Mouse (Mus musculus): Measurements from ENCODE around the gene Pacsin2.
"Not testable (repeated sequence)": the region's sequence is repeated elsewhere in the genome, so short reads cannot be mapped to it uniquely, and the experiment has no call there.

Pacsin2 gene

GRCm38 (mm10) chr15:83464083-83464904, at the start of gene Pacsin2:
TSS of gene Pacsin2 (minus strand) at chr15:83464606.
- peak; percentile 87 for ATAC-seq (ENCODE audit: insufficient number of reproducible peaks, low FRiP score, low TSS enrichment)

- ATAC-seq (ENCODE audit: insufficient number of reproducible peaks, low FRiP score, low TSS enrichment): no peak
Measured at GRCm38 (mm10) chr15:83512489-83513281, 48.3 kb upstream of the Pacsin2 start.

- ATAC-seq (ENCODE audit: insufficient number of reproducible peaks, low FRiP score, low TSS enrichment): peak; percentile 92
Measured at GRCm38 (mm10) chr15:83510805-83511405, 46.5 kb upstream of the Pacsin2 start, which contains the start of gene Ttll1. TSS of gene Ttll1 (minus strand) at chr15:83510893.

- no peak; the same call in 1 of the 2 replicates for ATAC-seq (ENCODE audit: insufficient number of reproducible peaks, low FRiP score, low TSS enrichment)
Measured at GRCm38 (mm10) chr15:83509950-83510804, 45.8 kb upstream of the Pacsin2 start.

- ATAC-seq (ENCODE audit: insufficient number of reproducible peaks, low FRiP score, low TSS enrichment): not testable (repeated sequence)
Measured at GRCm38 (mm10) chr15:83501483-83501882, 37.1 kb upstream of the Pacsin2 start.

DNA sequence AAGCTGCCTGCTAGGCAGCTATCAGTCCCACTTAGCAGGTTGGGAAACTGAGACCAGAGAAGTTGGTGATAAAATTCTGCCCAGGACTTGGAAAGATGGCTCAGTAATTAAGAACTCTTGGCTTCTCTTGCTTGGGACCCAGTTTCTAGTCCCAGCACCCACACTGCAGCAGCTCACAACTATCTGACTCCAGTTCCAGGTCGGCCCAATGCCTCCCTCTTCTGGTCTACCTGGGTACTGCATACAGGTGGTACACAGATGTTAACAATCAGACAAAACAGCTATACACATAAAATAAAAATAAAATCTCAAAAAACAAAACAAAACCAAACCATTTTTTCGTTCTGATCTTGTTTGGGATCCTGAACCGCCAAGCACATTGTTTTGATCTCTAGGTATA, 35.9 kb upstream of the Pacsin2 start:
- no peak for ATAC-seq (ENCODE audit: insufficient number of reproducible peaks, low FRiP score, low TSS enrichment)

DNA sequence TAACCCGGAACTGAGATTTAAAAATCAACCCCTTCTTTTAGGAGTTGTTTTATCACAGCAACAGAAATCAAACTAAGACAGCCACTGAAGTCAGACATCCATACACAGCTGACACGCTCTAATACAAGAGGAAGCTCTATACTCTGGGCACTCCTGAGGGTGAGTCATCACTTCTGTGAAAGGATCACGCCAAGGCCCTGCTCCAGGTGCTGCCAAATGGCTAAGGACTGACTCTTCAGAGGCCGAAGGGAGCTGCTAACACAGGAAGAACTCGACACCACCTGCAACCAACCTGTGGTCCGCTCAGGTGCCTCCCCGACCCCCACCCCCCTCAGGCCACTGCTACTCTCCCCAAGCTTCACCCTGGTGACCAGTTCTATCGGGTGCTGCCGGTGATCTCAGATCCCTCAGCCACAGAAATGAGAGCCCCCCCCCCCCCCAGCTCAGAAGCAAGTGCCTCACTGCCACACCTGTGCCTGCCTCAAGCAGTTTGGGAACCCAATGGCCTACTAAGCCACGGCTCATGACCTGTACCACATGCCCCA, 34.9 kb upstream of the Pacsin2 start:
- no peak for ATAC-seq (ENCODE audit: insufficient number of reproducible peaks, low FRiP score, low TSS enrichment)

DNA sequence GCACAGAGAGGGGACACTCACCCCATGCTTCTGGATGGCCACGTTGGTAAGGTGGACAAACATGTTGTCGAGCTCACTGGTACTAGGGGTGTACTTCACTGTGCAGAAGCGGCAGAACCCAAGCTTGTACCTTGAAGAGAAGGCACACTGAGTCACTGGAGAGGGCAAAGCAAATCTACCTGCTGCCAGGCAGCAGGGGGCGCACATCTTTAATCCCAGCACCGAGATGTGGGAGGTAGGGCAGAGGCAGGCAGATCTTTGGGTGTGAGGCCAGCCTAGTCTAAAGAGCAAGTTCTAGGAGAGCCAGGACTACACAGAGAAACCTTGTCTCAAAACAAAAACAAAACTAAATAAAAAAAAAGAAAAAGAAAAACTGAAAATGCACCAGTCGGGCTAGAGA, 32.9 kb upstream of the Pacsin2 start:
- ATAC-seq (ENCODE audit: insufficient number of reproducible peaks, low FRiP score, low TSS enrichment): no peak

DNA sequence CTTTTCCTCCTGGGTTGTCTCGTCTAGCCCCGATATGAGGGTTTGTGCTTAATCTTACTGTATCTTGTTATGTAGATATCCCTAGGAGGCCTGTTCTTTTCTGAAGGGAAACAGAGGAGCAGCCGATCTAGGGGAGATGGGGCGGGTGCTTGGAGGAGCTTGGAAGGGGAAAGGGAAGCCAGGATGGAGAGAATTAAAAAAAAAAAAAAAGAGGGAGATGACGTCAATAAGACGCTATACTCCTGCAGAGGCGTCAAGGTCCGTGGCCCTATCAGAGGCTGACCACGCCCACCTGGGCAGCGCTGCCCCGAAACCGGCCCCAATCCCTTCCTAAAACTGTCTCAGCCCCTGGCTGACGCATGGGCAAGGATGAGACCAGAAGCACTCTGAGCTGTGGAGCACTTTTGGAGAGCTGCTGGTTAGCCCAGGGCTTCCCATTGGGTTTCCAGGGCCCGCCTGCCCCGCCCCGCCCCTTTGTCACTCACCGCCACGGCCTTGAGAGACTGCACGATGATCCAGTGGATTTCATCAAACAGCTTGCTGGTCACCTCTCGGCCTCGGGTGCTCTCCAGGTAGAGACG, 31.5 kb upstream of the Pacsin2 start:
- ATAC-seq (ENCODE audit: insufficient number of reproducible peaks, low FRiP score, low TSS enrichment): no peak

- ATAC-seq (ENCODE audit: insufficient number of reproducible peaks, low FRiP score, low TSS enrichment): no peak
Measured at GRCm38 (mm10) chr15:83495195-83495594, 30.8 kb upstream of the Pacsin2 start.

- ATAC-seq (ENCODE audit: insufficient number of reproducible peaks, low FRiP score, low TSS enrichment): no peak
Measured at GRCm38 (mm10) chr15:83494572-83494920, 30.1 kb upstream of the Pacsin2 start.

- no peak for ATAC-seq (ENCODE audit: insufficient number of reproducible peaks, low FRiP score, low TSS enrichment)
Measured at GRCm38 (mm10) chr15:83493856-83494571, 29.6 kb upstream of the Pacsin2 start.

GRCm38 (mm10) chr15:83491891-83492290, 27.5 kb upstream of the Pacsin2 start:
- ATAC-seq (ENCODE audit: insufficient number of reproducible peaks, low FRiP score, low TSS enrichment): no peak

- no peak for ATAC-seq (ENCODE audit: insufficient number of reproducible peaks, low FRiP score, low TSS enrichment)
Measured at GRCm38 (mm10) chr15:83489471-83489870, 25.1 kb upstream of the Pacsin2 start.

- no peak for ATAC-seq (ENCODE audit: insufficient number of reproducible peaks, low FRiP score, low TSS enrichment)
Measured at GRCm38 (mm10) chr15:83487477-83488115, 23.2 kb upstream of the Pacsin2 start.

DNA sequence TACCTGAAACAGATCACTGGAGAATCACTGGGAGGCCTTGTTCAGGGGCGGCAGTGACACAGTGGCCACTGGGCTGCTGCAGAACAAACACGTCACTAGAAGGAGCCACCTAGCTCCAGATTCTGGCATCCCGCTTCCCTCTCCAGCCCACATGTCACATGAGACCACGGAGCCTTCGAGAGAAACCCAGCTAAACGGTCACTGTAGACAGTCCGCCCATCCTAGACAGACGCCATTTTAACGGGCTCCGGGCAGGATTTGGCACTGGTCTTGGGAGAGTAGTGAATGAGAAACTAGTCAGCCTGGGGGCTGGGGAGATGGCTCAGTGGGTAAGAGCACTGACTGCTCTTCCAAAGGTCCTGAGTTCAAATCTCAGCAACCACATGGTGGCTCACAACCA, 19.9 kb upstream of the Pacsin2 start:
- no peak for ATAC-seq (ENCODE audit: insufficient number of reproducible peaks, low FRiP score, low TSS enrichment)

DNA sequence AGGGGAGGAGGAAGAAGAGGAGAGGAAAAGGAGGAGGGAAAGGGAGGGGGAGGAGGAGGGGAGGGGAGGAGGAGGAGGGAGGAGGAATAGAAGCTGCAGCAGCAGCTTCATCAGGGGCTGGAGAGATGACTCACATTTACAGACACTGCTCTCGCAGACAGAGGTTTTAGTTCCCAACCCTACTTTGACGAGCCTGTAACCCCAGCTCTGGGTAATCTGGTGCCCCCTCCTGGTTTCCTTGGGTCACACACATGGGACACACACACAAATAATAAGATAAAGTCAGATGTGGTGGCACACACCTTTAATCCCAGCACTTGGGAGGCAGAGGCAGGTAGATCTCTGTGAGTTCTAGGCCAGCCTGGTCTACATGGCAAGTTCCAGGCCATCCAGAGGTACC, 19.1 kb upstream of the Pacsin2 start:
- ATAC-seq (ENCODE audit: insufficient number of reproducible peaks, low FRiP score, low TSS enrichment): no peak

DNA sequence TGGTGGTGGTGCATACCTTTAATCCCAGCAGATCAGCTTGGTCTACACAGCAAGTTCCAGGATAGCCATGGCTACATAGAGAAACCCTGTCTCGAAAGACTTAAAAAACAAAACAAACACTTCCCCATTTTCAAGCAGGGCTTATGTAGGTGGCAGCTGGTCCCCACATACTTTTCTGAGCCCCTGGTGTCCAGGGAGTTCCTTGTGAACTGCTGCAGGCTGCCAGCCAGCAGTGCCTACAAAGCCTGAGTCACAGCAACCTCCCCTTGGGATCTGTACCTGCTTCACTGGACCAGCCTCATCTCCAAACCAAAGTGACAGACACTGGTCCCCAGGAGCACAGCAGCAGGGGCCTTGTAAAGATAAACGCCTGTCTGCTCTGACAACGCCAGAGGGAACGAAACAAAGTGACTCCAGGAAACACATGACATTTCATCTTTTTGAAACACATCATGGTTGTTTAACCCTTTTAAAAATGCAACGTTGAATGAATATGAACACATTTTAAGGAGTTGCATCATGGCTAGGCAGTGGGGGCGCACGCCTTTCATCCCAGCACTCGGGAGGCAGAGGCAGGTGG, 18.3 kb upstream of the Pacsin2 start:
- ATAC-seq (ENCODE audit: insufficient number of reproducible peaks, low FRiP score, low TSS enrichment): no peak
